Mouse (Mus musculus): Measurements from ENCODE around the gene Cdc42bpb.

- TF ChIP-seq CTCF (IDR thresholded peaks at IDR 0.05; ENCODE audit: low read depth): no peak
- TF ChIP-seq EP300 (IDR thresholded peaks at IDR 0.05; ENCODE audit: low read depth): no peak
These were observed 47.0 kb upstream of the Cdc42bpb start for GRCm38 (mm10) chr12:111424547-111424946.
